ENCODE assay signal across 24 mouse cellular contexts in genomic region chr9:91666667-91667066, GRCm38 (mm10).
"Had no signal": no experiment of that assay in that cellular context is flagged by ENCODE, and none has a peak within 500 bp of the region (broad histone marks: within the 10 kb centered on the region; RNA-seq: fewer than 3 reads in every experiment).

No protein-coding gene starts in this region.

- H3K9me3 ChIP-seq: forebrain, embryonic 15.5 days; heart, embryonic 10.5 days; heart, embryonic 12.5 days; hindbrain, embryonic 13.5 days; hindbrain, embryonic 15.5 days; kidney, embryonic 15.5 days; limb, embryonic 13.5 days had no signal

- ATAC-seq: forebrain, embryonic 15.5 days; forebrain, postnatal 0 days; hindbrain, postnatal 0 days; intestine, embryonic 16.5 days had no signal

- H3K9ac ChIP-seq: forebrain, embryonic 15.5 days; forebrain, postnatal 0 days; heart, embryonic 12.5 days; hindbrain, embryonic 13.5 days; hindbrain, embryonic 15.5 days; kidney, embryonic 15.5 days; limb, embryonic 13.5 days had no signal

- H3K27me3 ChIP-seq: forebrain, embryonic 15.5 days; heart, embryonic 12.5 days; hindbrain, embryonic 13.5 days; hindbrain, embryonic 15.5 days; kidney, embryonic 15.5 days; limb, embryonic 13.5 days had no signal

- H3K36me3 ChIP-seq: forebrain, embryonic 15.5 days; heart, embryonic 10.5 days; heart, embryonic 12.5 days; hindbrain, embryonic 13.5 days; hindbrain, embryonic 15.5 days; kidney, embryonic 15.5 days; limb, embryonic 13.5 days had no signal

- H3K4me2 ChIP-seq: forebrain, embryonic 15.5 days; heart, embryonic 12.5 days; hindbrain, embryonic 13.5 days; hindbrain, embryonic 15.5 days; kidney, embryonic 15.5 days; limb, embryonic 13.5 days had no signal

- H3K27ac ChIP-seq: forebrain, embryonic 15.5 days; heart, embryonic 10.5 days; hindbrain, embryonic 13.5 days; hindbrain, embryonic 15.5 days; hindbrain, postnatal 0 days; kidney, embryonic 15.5 days; kidney, postnatal 0 days; limb, embryonic 13.5 days had no signal

- H3K4me3 ChIP-seq: forebrain, embryonic 15.5 days; heart, embryonic 10.5 days; heart, embryonic 12.5 days; hindbrain, embryonic 13.5 days; hindbrain, embryonic 15.5 days; kidney, embryonic 15.5 days; limb, embryonic 13.5 days had no signal

- DNase-seq: forebrain, postnatal 0 days; gastrocnemius, postnatal 14 days; gastrocnemius, postnatal 36 days; heart, adult 18-20 months; heart, postnatal 14 days; heart, postnatal 36 days; kidney, adult 11 months; kidney, adult 2 months; kidney, adult 9 months; kidney, postnatal 14 days; kidney, postnatal 36 days; layer of hippocampus, adult 9-11 months; layer of hippocampus, postnatal 36 days; left cerebral cortex, postnatal 4 days had no signal

- H3K4me1 ChIP-seq: forebrain, embryonic 15.5 days; heart, embryonic 10.5 days; heart, embryonic 12.5 days; hindbrain, embryonic 13.5 days; hindbrain, embryonic 15.5 days; kidney, embryonic 15.5 days; limb, embryonic 13.5 days had no signal
